Mouse (Mus musculus) thymus, postnatal 36 days (tissue): ENCODE measurements around the gene Ccdc69.

ENCODE experiments used
- DNase-seq, 2 experiments: peaks; one replicate each; pipeline ENCODE4 v3.0.0; 2022; ENCODE audit warnings: mixed read lengths in 2 of 2

Ccdc69 gene

GRCm38 (mm10) chr11:55004970-55005502 lies 72.9 kb downstream of the Ccdc69 start:
- DNase-seq: no peak
